Mouse (Mus musculus): Measurements from ENCODE around the gene Egfl8. TPM values are rescaled to one million over a fixed set of nuclear protein-coding genes. Genes with fewer than 3 reads are reported as not detected.
A peak's percentile ranks its signal among the peaks of the same experiment; 100 is the strongest.

The Egfl8 gene
- polyA plus RNA-seq, 1 experiment from 2014 or later: 3.8 TPM

DNA sequence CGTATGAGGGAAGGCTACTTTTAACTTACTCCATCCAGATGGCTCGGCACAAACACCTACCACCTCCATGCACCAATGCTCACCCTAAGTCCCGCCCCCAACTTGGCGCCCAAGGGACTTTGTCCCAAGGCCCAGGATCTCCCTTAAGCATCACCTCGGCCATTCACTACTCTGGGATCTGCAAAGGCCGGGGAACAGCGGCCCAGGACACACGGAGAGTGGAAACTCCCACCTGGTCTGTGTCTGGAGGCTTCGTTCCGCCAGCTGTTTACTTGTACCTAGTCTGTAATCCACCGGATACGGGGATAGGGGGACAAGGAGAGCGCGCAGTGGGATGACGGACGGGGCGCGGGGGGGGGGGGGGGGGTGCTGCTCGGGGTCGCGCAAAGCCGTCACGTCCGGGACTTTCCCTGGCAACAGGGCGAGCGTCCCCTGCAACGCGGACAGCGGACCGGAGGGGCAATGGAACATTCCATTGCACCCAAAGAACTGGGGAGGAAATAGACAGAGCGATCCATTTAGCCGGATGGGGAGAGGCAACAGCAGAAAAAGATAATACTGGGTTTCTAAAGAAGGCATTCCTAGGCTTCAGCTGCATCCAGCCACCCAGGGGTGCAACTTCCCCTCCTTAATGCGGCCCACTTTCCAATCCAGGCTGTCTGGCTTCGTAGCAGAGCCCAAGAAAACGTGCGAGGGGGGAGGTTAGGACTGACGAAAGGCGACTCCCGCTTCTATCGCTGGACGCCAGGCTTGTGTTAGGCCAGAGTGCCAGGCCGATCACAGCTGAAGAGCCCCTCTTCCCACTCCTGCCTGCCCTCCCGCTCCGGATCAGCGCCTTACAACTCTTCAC, 11.5 kb upstream of the Egfl8 start:
- peaks cover 47% of the 10 kb centered on the region for H3K4me1 ChIP-seq (ENCODE audit: control insufficient read depth, insufficient read depth, low read length)
- 0% methylated on average over 43 of the region's 45 CpGs for WGBS

DNA sequence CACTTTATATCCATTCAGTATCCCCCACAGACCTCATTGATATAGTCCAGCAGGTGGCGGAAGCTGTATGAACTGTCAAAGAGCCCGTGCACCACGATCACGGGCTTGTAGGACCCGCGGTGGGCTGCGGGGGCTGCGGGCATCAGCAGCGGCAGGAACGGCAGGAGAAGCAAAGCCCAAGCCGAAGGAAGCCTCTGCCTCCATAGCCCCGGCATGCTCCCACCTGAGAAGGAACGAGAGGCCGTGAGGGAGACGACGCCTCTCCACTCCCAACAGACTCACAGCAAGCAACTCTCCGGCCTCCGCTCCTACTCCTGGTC, 11.0 kb upstream of the Egfl8 start:
- Histone ChIP-seq H3K4me3 (ENCODE audit: low read depth, low read length) (peak overlapping the region; percentile 62), H3K9me3 (ENCODE audit: control insufficient read depth, low read length) (no peaks in the 10 kb centered on the region), H3K9ac (ENCODE audit: low read length) (peak overlapping the region; percentile 64), H3K36me3 (ENCODE audit: control insufficient read depth, insufficient read depth, low read length) (no peaks in the 10 kb centered on the region), H3K4me1 (ENCODE audit: control insufficient read depth, insufficient read depth, low read length) (peaks cover 43% of the 10 kb centered on the region), H3K27ac (ENCODE audit: low read depth, low read length) (peak overlapping the region; percentile 50), H3K4me2 (peak overlapping the region; percentile 73), H3K27me3 (ENCODE audit: control insufficient read depth, insufficient read depth, low read length) (peaks cover 21% of the 10 kb centered on the region)
- 0% methylated on average over 18 of the region's 18 CpGs for WGBS
- ATAC-seq (ENCODE audit: low FRiP score): peak; percentile 10; the same call in 1 of the 2 replicates
- no peak for DNase-seq (ENCODE audit: low spot score, missing footprints)

More for the DNA sequence above, 11.5 kb upstream of the Egfl8 start:
- peak; percentile 98 for DNase-seq (ENCODE audit: low spot score, missing footprints)
- Histone ChIP-seq H3K27ac (ENCODE audit: low read depth, low read length) (peak overlapping the region; percentile 88), H3K36me3 (ENCODE audit: control insufficient read depth, insufficient read depth, low read length) (no peaks in the 10 kb centered on the region), H3K9ac (ENCODE audit: low read length) (peak overlapping the region; percentile 64), H3K4me2 (peak overlapping the region; percentile 73), H3K27me3 (ENCODE audit: control insufficient read depth, insufficient read depth, low read length) (peaks cover 25% of the 10 kb centered on the region), H3K9me3 (ENCODE audit: control insufficient read depth, low read length) (no peaks in the 10 kb centered on the region), H3K4me3 (ENCODE audit: low read depth, low read length) (peak overlapping the region; percentile 62)
- peak; percentile 82 for ATAC-seq (ENCODE audit: low FRiP score)

GRCm38 (mm10) chr17:34626062-34626772, 10.4 kb upstream of the Egfl8 start:
- H3K27ac ChIP-seq (ENCODE audit: low read depth, low read length): no peak overlapping the region
- H3K4me2 ChIP-seq: peak overlapping the region; percentile 73
- 55% methylated on average over 16 of the region's 16 CpGs for WGBS
- H3K27me3 ChIP-seq (ENCODE audit: control insufficient read depth, insufficient read depth, low read length): peaks cover 16% of the 10 kb centered on the region
- H3K4me3 ChIP-seq (ENCODE audit: low read depth, low read length): peak overlapping the region; percentile 62
- peaks cover 39% of the 10 kb centered on the region for H3K4me1 ChIP-seq (ENCODE audit: control insufficient read depth, insufficient read depth, low read length)
- H3K9ac ChIP-seq (ENCODE audit: low read length): peak overlapping the region; percentile 64
- H3K9me3 ChIP-seq (ENCODE audit: control insufficient read depth, low read length): no peaks in the 10 kb centered on the region
- H3K36me3 ChIP-seq (ENCODE audit: control insufficient read depth, insufficient read depth, low read length): no peaks in the 10 kb centered on the region
- no peak for DNase-seq (ENCODE audit: low spot score, missing footprints)
- no peak for ATAC-seq (ENCODE audit: low FRiP score)

- Histone ChIP-seq H3K27ac (ENCODE audit: low read depth, low read length) (no peak overlapping the region), H3K27me3 (ENCODE audit: control insufficient read depth, insufficient read depth, low read length) (peaks cover 3% of the 10 kb centered on the region; the same call in 1 of the 2 replicates), H3K9me3 (ENCODE audit: control insufficient read depth, low read length) (no peaks in the 10 kb centered on the region), H3K4me1 (ENCODE audit: control insufficient read depth, insufficient read depth, low read length) (peaks cover 30% of the 10 kb centered on the region), H3K4me2 (no peak overlapping the region), H3K36me3 (ENCODE audit: control insufficient read depth, insufficient read depth, low read length) (no peaks in the 10 kb centered on the region), H3K4me3 (ENCODE audit: low read depth, low read length) (no peak overlapping the region), H3K9ac (ENCODE audit: low read length) (no peak overlapping the region)
- 96% methylated on average over 3 of the region's 3 CpGs for WGBS
- DNase-seq (ENCODE audit: low spot score, missing footprints) (no peak), ATAC-seq (ENCODE audit: low FRiP score) (no peak)
Observed at GRCm38 (mm10) chr17:34624981-34625380, 9.2 kb upstream of the Egfl8 start.

- H3K4me1 ChIP-seq (ENCODE audit: control insufficient read depth, insufficient read depth, low read length): peaks cover 15% of the 10 kb centered on the region
- no peak for ATAC-seq (ENCODE audit: low FRiP score)
- 89% methylated on average over 9 of the region's 9 CpGs for WGBS
- H3K4me2 ChIP-seq: no peak overlapping the region
- H3K4me3 ChIP-seq (ENCODE audit: low read depth, low read length): no peak overlapping the region
- no peaks in the 10 kb centered on the region for H3K27me3 ChIP-seq (ENCODE audit: control insufficient read depth, insufficient read depth, low read length)
- no peaks in the 10 kb centered on the region for H3K9me3 ChIP-seq (ENCODE audit: control insufficient read depth, low read length)
- H3K36me3 ChIP-seq (ENCODE audit: control insufficient read depth, insufficient read depth, low read length): no peaks in the 10 kb centered on the region
- DNase-seq (ENCODE audit: low spot score, missing footprints): no peak
- no peak overlapping the region for H3K9ac ChIP-seq (ENCODE audit: low read length)
- no peak overlapping the region for H3K27ac ChIP-seq (ENCODE audit: low read depth, low read length)
Observed at GRCm38 (mm10) chr17:34623161-34623560, 7.4 kb upstream of the Egfl8 start.

DNA sequence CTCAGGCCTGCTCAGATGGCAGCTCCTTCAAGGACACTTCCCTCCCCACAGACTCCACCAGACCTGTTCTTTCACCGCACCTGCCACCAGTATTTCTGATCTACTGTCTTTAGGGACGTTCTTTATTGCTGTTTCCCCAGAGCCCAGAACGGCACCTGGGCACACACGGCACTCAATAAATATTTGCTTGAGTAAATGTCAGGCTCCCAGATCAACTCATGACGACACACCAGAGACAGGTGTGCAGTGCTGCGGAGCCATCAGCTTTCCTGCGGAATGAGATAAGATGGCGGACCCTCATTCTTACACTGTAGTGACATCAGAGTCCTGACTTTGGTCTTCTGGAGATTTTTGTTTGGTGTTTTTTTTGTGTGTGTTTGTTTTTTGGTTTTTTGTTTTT, 5.2 kb upstream of the Egfl8 start:
- DNase-seq (ENCODE audit: low spot score, missing footprints): no peak
- no peak overlapping the region for H3K4me2 ChIP-seq
- H3K27ac ChIP-seq (ENCODE audit: low read depth, low read length): no peak overlapping the region
- no peak overlapping the region for H3K4me3 ChIP-seq (ENCODE audit: low read depth, low read length)
- peaks cover 1% of the 10 kb centered on the region for H3K4me1 ChIP-seq (ENCODE audit: control insufficient read depth, insufficient read depth, low read length)
- no peaks in the 10 kb centered on the region for H3K9me3 ChIP-seq (ENCODE audit: control insufficient read depth, low read length)
- no peak for ATAC-seq (ENCODE audit: low FRiP score)
- H3K27me3 ChIP-seq (ENCODE audit: control insufficient read depth, insufficient read depth, low read length): no peaks in the 10 kb centered on the region
- no peaks in the 10 kb centered on the region for H3K36me3 ChIP-seq (ENCODE audit: control insufficient read depth, insufficient read depth, low read length)
- no peak overlapping the region for H3K9ac ChIP-seq (ENCODE audit: low read length)
- WGBS: 88% methylated on average over 8 of the region's 8 CpGs

DNA sequence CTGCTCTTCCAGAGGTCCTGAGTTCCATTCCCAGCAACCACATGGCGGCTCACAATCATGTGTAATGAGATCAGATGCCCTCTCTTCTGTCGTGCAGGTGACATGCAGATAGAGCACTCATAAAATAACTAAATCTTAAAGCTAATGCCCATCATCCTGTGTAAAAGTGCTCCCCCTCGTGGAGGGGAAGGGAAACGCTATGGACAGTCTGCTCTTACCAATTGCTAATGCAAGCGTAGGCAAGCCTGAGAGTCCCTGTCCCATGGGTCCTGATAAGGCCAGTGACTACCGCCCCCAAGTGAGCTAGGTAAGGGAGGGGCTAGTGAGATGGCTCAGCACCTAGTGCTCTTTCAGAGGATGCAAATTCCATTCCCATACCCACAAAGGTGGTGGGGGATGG, 3.2 kb upstream of the Egfl8 start:
- no peaks in the 10 kb centered on the region for H3K9me3 ChIP-seq (ENCODE audit: control insufficient read depth, low read length)
- no peak overlapping the region for H3K4me2 ChIP-seq
- no peak overlapping the region for H3K9ac ChIP-seq (ENCODE audit: low read length)
- peak; percentile 64 for ATAC-seq (ENCODE audit: low FRiP score)
- H3K4me1 ChIP-seq (ENCODE audit: control insufficient read depth, insufficient read depth, low read length): no peaks in the 10 kb centered on the region
- no peaks in the 10 kb centered on the region for H3K36me3 ChIP-seq (ENCODE audit: control insufficient read depth, insufficient read depth, low read length)
- H3K27me3 ChIP-seq (ENCODE audit: control insufficient read depth, insufficient read depth, low read length): no peaks in the 10 kb centered on the region
- no peak overlapping the region for H3K27ac ChIP-seq (ENCODE audit: low read depth, low read length)
- H3K4me3 ChIP-seq (ENCODE audit: low read depth, low read length): no peak overlapping the region
- peak; percentile 93 for DNase-seq (ENCODE audit: low spot score, missing footprints)
- WGBS: 20% methylated on average over 6 of the region's 6 CpGs

DNA sequence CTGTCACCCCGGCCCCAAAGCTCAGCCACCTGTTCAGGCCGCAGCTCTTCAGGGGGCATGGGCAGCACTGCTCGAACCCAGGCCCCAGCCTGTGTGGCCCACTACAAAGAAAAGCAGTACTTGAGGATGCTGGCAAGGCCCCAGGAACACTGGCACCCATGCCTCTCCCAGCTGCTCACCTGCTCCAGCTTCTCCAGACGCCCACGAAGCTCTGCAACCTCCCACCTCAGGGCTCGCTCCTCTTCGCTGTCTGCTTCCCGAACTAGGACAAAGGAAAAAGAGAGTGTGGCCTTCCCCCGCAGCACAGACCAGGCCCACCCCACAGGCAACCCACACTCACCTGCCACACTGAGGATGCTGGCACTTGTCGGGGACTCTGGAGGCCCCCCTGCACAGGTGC, 1.9 kb downstream of the Egfl8 start:
- ATAC-seq (ENCODE audit: low FRiP score): no peak
- Histone ChIP-seq H3K4me1 (ENCODE audit: control insufficient read depth, insufficient read depth, low read length) (no peaks in the 10 kb centered on the region), H3K4me2 (no peak overlapping the region), H3K27me3 (ENCODE audit: control insufficient read depth, insufficient read depth, low read length) (no peaks in the 10 kb centered on the region), H3K9ac (ENCODE audit: low read length) (no peak overlapping the region), H3K36me3 (ENCODE audit: control insufficient read depth, insufficient read depth, low read length) (peaks cover 19% of the 10 kb centered on the region), H3K4me3 (ENCODE audit: low read depth, low read length) (no peak overlapping the region), H3K27ac (ENCODE audit: low read depth, low read length) (no peak overlapping the region), H3K9me3 (ENCODE audit: control insufficient read depth, low read length) (no peaks in the 10 kb centered on the region)
- WGBS: 92% methylated on average over 10 of the region's 10 CpGs
- no peak for DNase-seq (ENCODE audit: low spot score, missing footprints)

DNA sequence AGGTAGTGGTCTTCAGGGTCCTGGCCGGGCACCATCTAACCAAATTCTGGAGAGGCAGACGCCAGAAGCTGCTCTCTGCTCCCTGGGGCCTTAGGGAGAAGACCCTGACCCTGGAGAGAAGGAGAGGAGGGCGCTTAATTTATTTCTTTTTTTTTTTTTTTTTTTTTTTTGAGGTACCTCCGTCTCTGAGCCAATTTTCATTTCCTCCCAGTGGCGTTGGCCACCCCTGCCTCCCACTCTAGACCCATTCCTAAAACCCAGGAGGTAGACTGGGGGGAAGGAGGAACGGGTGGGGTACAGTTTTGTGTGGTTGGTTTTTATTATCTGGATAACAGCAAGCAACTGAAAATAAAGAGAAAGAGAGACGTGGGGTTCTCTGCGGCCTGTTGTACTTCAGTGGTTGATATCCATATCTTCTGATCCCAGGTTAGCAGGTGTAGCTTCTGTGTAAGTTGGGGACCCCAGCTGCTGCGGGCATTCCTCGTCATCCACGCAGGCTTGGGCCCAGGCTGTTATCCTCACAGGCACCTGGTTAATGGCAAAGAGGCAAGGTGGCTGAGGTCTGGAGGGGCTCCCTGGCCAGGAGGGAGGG, 2.6 kb downstream of the Egfl8 start:
- no peak overlapping the region for H3K27ac ChIP-seq (ENCODE audit: low read depth, low read length)
- no peak for ATAC-seq (ENCODE audit: low FRiP score)
- DNase-seq (ENCODE audit: low spot score, missing footprints): no peak
- H3K9me3 ChIP-seq (ENCODE audit: control insufficient read depth, low read length): no peaks in the 10 kb centered on the region
- H3K36me3 ChIP-seq (ENCODE audit: control insufficient read depth, insufficient read depth, low read length): peaks cover 19% of the 10 kb centered on the region
- no peak overlapping the region for H3K9ac ChIP-seq (ENCODE audit: low read length)
- no peak overlapping the region for H3K4me2 ChIP-seq
- no peak overlapping the region for H3K4me3 ChIP-seq (ENCODE audit: low read depth, low read length)
- no peaks in the 10 kb centered on the region for H3K27me3 ChIP-seq (ENCODE audit: control insufficient read depth, insufficient read depth, low read length)
- H3K4me1 ChIP-seq (ENCODE audit: control insufficient read depth, insufficient read depth, low read length): no peaks in the 10 kb centered on the region
- WGBS: 93% methylated on average over 11 of the region's 11 CpGs
